Mouse (Mus musculus) ES-E14 (cell line): ENCODE results near the gene Cby3.
"Not testable (repeated sequence)": the region's sequence is repeated elsewhere in the genome, so short reads cannot be mapped to it uniquely, and the experiment has no call there.

Experiments used
- CHD2 ChIP-seq: IDR thresholded peaks from 2 replicates; pipeline ENCODE4 v1.6.1; 2014; ENCODE audit warnings: mild to moderate bottlenecking, low read depth, low read length, inconsistent platforms
- MAFK ChIP-seq: IDR thresholded peaks from 2 replicates; pipeline ENCODE4 v1.6.1; 2014; ENCODE audit warnings: mild to moderate bottlenecking, low read depth, low read length, inconsistent platforms; ENCODE audit not compliant: insufficient read depth
- ZC3H11A ChIP-seq: IDR thresholded peaks from 2 replicates; pipeline ENCODE4 v1.6.1; 2012; ENCODE audit warnings: low read depth, mild to moderate bottlenecking, inconsistent platforms, low read length, borderline replicate concordance

DNA sequence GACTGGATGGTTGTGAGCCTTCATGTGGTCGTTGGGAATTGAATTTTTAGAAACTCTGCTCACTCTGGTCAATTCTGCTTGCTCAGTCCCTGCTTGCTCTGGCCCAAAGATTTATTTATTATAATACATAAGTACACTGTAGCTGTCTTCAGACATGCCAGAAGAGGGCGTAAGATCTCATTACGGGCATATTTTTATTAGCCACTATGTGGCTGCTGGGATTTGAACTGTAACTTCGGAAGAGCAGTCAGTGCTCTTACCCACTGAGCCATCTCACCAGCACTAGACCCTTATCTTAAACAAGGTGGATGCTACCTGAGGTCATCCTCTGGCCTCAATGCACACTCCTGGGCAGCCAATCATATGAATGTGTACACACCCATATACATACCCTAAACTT is 34.9 kb upstream of the Cby3 start:
- TF ChIP-seq CHD2, MAFK, ZC3H11A: not testable (repeated sequence)
